Mouse (Mus musculus) embryonic facial prominence, embryonic 11.5 days (tissue): ENCODE results near the gene Kcnip4. TPM values are rescaled to one million over a fixed set of nuclear protein-coding genes. Genes with fewer than 3 reads are reported as not detected.

ENCODE experiments used
- ATAC-seq: fragments of 200-750 bp; cut with Nextera tagmentation; replicated peaks from 2 replicates; pipeline ENCODE4 v1.8.0; 2017; ENCODE audit warnings: low read depth; ENCODE audit not compliant: insufficient number of reproducible peaks, low FRiP score, low TSS enrichment
- DNase-seq: peaks from one replicate; pipeline ENCODE4 v3.0.0-alpha.2; 2015; ENCODE audit warnings: low spot score
- H3K27ac ChIP-seq: fragments of 300-500 bp; sonication (generic); replicated peaks from 2 replicates; pipeline ENCODE4 v1.5.1; 2014; ENCODE audit warnings: mild to moderate bottlenecking, low read depth, low read length, control low read depth
- H3K27me3 ChIP-seq: fragments of 300-500 bp; sonication (generic); 2 replicates; pipeline ENCODE4 v1.6.1; 2014; ENCODE audit warnings: mild to moderate bottlenecking, low read length, moderate library complexity, mixed read lengths; ENCODE audit not compliant: control insufficient read depth, insufficient read depth
- H3K36me3 ChIP-seq: fragments of 300-500 bp; sonication (generic); replicated peaks from 2 replicates; pipeline ENCODE4 v1.6.1; 2014; ENCODE audit warnings: low read depth, mild to moderate bottlenecking, low read length, moderate library complexity, mixed read lengths; ENCODE audit not compliant: control insufficient read depth, insufficient read depth
- H3K4me1 ChIP-seq: fragments of 300-500 bp; sonication (generic); 2 replicates; pipeline ENCODE4 v1.6.1; 2014; ENCODE audit warnings: low read length, mixed read lengths; ENCODE audit not compliant: control insufficient read depth, insufficient read depth
- H3K4me2 ChIP-seq: fragments of 300-500 bp; sonication (generic); 2 replicates; pipeline ENCODE4 v1.6.1; 2014; ENCODE audit warnings: low read depth, mild to moderate bottlenecking, control low read depth, low read length, moderate library complexity
- H3K4me3 ChIP-seq: fragments of 300-500 bp; sonication (generic); 2 replicates; pipeline ENCODE4 v1.5.1; 2014; ENCODE audit warnings: low read depth, low read length, control low read depth
- H3K9ac ChIP-seq: fragments of 300-500 bp; sonication (generic); replicated peaks from 2 replicates; pipeline ENCODE4 v1.6.1; 2014; ENCODE audit warnings: mild to moderate bottlenecking, control low read depth, low read length
- H3K9me3 ChIP-seq: fragments of 300-500 bp; sonication (generic); replicated peaks from 2 replicates; pipeline ENCODE4 v1.6.1; 2016; ENCODE audit warnings: mild to moderate bottlenecking, low read length, inconsistent platforms, mixed read lengths; ENCODE audit not compliant: control insufficient read depth
- WGBS: fragments of 180-500 bp; shearing (Covaris S2); extraction: QIAGEN DNeasy Blood & Tissue Kit; methylation state at CpG from one replicate; pipeline ENCODE4 v1.1.7; 2014; 5-methylcytosine and 5-hydroxymethylcytosine counted together
- polyA plus RNA-seq: library from polyadenylated mRNA; unstranded; fragments of >200 nt; fragmentation: Nextera tagmentation; extraction: Ambion mirVana; gene quantifications from 2 replicates; pipeline ENCODE4 v1.2.1, GENCODE M21; 2014

Gene Kcnip4
- polyA plus RNA-seq, 1 experiment from 2014 or later, result 2.9 TPM

DNA sequence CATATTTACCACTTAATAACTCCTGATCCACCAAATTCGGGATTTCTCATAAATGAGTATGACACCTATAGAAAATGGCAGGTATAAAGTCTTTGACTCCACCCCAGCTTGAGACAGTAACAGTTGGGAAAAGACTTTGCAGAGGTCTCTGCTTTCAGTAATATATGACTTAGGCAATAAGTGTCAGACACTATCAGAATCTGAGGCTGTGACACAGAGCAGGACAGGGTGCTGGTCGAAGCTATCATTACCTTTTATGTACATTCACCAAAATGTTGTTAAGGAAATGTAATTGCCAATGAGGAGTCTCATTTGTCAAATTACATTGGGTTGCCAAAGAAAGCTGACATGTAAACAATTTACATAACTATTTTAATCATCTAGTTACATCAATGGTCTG, 206.8 kb downstream of the Kcnip4 start:
- Histone ChIP-seq H3K27ac (no peak overlapping the region), H3K27me3 (no peaks in the 10 kb centered on the region), H3K9ac (no peak overlapping the region), H3K4me1 (no peaks in the 10 kb centered on the region), H3K4me3 (no peak overlapping the region), H3K9me3 (no peaks in the 10 kb centered on the region), H3K4me2 (no peak overlapping the region), H3K36me3 (no peaks in the 10 kb centered on the region)
- DNase-seq (peak; percentile 35), ATAC-seq (no peak)
- WGBS, result 76% methylated on average over 2 of the region's 2 CpGs

DNA sequence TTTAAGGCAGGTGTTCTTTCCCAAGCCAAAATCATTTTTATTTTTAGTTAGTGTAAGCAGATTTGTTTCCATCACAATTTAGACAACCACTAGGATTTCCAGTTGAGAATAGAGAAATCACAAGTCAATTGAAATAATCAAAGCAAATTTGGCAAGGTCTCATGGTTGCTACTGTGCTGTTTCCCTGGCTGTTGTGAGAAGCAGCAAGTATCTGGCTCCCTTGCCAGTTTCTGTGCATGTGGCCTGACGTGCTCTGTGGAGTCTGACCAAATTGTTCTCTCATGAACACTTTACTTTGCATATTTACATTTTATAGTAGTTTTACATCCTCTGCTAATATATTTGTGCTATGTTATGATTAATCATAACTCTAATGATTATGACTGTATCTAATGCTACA, 217.9 kb downstream of the Kcnip4 start:
- Histone ChIP-seq H3K9ac (no peak overlapping the region), H3K4me2 (no peak overlapping the region), H3K27me3 (no peaks in the 10 kb centered on the region), H3K4me3 (no peak overlapping the region), H3K27ac (no peak overlapping the region), H3K4me1 (no peaks in the 10 kb centered on the region), H3K9me3 (no peaks in the 10 kb centered on the region), H3K36me3 (no peaks in the 10 kb centered on the region)
- 85% methylated on average over 1 of the region's 1 CpGs for WGBS
- DNase-seq, result no peak
- ATAC-seq, result no peak

DNA sequence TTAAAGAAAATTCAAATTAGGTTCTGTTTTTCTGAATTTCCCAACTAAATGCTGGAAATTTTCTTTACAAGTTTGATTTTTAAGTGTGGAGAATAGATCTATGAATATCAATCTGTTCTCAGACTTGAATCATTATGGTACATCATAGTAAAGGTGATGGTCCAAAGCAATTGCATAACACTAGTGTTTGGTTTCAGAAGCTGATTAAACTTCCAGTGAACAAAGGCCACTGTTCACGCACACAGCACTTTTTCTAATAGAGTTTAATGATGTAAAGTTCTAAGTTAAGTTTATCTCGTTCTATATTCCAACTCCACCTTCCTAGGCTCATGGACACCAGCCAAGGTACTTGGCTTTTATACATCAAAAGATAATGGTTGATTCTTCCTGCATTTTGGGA, 219.4 kb downstream of the Kcnip4 start:
- ATAC-seq (no peak), DNase-seq (no peak)
- no peaks in the 10 kb centered on the region for H3K9me3 ChIP-seq
- no peaks in the 10 kb centered on the region for H3K27me3 ChIP-seq
- no peak overlapping the region for H3K4me2 ChIP-seq
- H3K4me3 ChIP-seq, result no peak overlapping the region
- WGBS, result 80% methylated on average over 2 of the region's 2 CpGs
- H3K36me3 ChIP-seq, result no peaks in the 10 kb centered on the region
- no peak overlapping the region for H3K9ac ChIP-seq
- H3K27ac ChIP-seq, result no peak overlapping the region
- H3K4me1 ChIP-seq, result no peaks in the 10 kb centered on the region

GRCm38 (mm10) chr5:49298654-49299053, 226.1 kb downstream of the Kcnip4 start:
- Histone ChIP-seq H3K9ac (no peak overlapping the region), H3K9me3 (no peaks in the 10 kb centered on the region), H3K4me2 (no peak overlapping the region), H3K4me3 (no peak overlapping the region), H3K36me3 (no peaks in the 10 kb centered on the region), H3K27ac (no peak overlapping the region), H3K27me3 (no peaks in the 10 kb centered on the region), H3K4me1 (no peaks in the 10 kb centered on the region)
- 78% methylated on average over 4 of the region's 4 CpGs for WGBS
- no peak for DNase-seq
- ATAC-seq, result no peak

GRCm38 (mm10) chr5:49292421-49292820, 232.3 kb downstream of the Kcnip4 start:
- ATAC-seq, result no peak
- H3K4me2 ChIP-seq, result no peak overlapping the region
- 87% methylated on average over 2 of the region's 2 CpGs for WGBS

DNA sequence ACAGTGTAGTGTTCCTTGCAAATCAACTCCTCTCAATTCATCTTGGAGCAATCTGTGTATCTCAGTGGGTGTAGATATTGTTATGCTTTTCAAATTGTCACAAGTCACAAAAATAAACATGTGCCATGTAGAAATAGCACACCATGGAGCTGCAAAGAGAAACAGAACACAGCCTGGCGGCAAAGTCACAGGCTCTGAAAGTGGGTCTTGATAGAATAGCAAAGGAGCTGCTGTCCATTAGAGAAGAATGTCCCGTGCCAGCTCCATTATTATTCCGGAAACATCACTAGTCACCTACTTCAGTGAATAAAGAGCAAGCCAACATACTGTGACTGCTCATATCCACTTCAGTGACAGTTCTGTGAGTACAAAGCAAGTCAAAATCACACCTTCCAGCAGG, 232.9 kb downstream of the Kcnip4 start:
- ATAC-seq (no peak), DNase-seq (no peak)
- H3K27me3 ChIP-seq, result no peaks in the 10 kb centered on the region
- no peak overlapping the region for H3K4me2 ChIP-seq
- H3K36me3 ChIP-seq, result no peaks in the 10 kb centered on the region
- no peaks in the 10 kb centered on the region for H3K4me1 ChIP-seq
- H3K27ac ChIP-seq, result no peak overlapping the region
- H3K9me3 ChIP-seq, result no peaks in the 10 kb centered on the region
- H3K4me3 ChIP-seq, result no peak overlapping the region
- WGBS, result 82% methylated on average over 3 of the region's 3 CpGs
- H3K9ac ChIP-seq, result no peak overlapping the region

More at GRCm38 (mm10) chr5:49292421-49292820, 232.3 kb downstream of the Kcnip4 start:
- Histone ChIP-seq H3K9ac (no peak overlapping the region), H3K4me3 (no peak overlapping the region), H3K9me3 (no peaks in the 10 kb centered on the region), H3K27ac (no peak overlapping the region), H3K4me1 (no peaks in the 10 kb centered on the region), H3K36me3 (no peaks in the 10 kb centered on the region), H3K27me3 (no peaks in the 10 kb centered on the region)
- no peak for DNase-seq

DNA sequence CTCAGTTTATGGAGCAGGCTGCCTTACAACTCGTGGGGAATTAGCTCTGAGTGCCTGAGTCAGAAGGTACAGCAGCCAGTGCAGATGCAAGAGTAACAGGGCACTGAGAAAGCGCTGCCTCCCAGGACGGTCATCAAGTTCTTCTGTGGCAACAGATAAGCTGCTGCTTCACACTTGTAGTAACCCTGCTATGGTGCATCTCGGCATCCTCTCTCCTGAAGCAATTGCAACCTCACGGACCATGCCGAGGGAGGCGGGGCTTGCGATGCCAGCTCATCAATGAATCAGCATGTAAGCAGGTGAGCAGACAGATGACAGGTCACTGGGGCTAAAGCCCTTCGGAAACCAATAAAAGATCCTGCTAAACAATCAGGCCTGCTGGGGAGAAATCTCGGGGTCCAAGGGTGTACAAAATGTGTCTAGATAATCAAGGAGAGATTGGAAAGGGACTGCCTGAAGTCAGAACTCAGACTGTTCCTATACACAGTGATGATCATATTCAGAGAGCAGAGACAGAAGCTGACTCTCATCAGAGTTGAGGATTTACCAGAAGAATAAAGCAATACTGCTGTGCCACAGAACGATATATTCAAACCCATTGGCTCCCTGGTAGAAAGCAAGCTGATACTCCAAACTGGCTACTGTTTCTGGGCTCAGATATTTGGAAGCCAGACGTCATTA, 239.1 kb downstream of the Kcnip4 start:
- peak; percentile 2 for DNase-seq
- no peak for ATAC-seq
- Histone ChIP-seq H3K4me1 (no peaks in the 10 kb centered on the region), H3K9me3 (no peaks in the 10 kb centered on the region), H3K4me3 (no peak overlapping the region), H3K4me2 (peak overlapping the region; percentile 30), H3K27ac (no peak overlapping the region), H3K9ac (peak overlapping the region; percentile 6; the same call in 1 of the 2 replicates), H3K36me3 (no peaks in the 10 kb centered on the region), H3K27me3 (no peaks in the 10 kb centered on the region)
- 27% methylated on average over 12 of the region's 12 CpGs for WGBS

- no peaks in the 10 kb centered on the region for H3K9me3 ChIP-seq
- no peak overlapping the region for H3K27ac ChIP-seq
- 51% methylated on average over 6 of the region's 6 CpGs for WGBS
- no peak overlapping the region for H3K4me2 ChIP-seq
- H3K4me3 ChIP-seq, result no peak overlapping the region
- no peaks in the 10 kb centered on the region for H3K4me1 ChIP-seq
- ATAC-seq (no peak), DNase-seq (peak; percentile 1)
- no peak overlapping the region for H3K9ac ChIP-seq
- H3K27me3 ChIP-seq, result no peaks in the 10 kb centered on the region
- H3K36me3 ChIP-seq, result no peaks in the 10 kb centered on the region
Observed at GRCm38 (mm10) chr5:49284776-49285175, 239.9 kb downstream of the Kcnip4 start.
